Mouse (Mus musculus): ENCODE measurements around the gene Syt14.
A peak's percentile ranks its signal among the peaks of the same experiment; 100 is the strongest.

Syt14 gene

GRCm38 (mm10) chr1:192986481-192986880, 49.1 kb downstream of the Syt14 start:
- no peak for DNase-seq

- DNase-seq = no peak
These were observed 51.2 kb downstream of the Syt14 start for GRCm38 (mm10) chr1:192984333-192984732.

GRCm38 (mm10) chr1:192981658-192982057, 53.9 kb downstream of the Syt14 start:
- DNase-seq = no peak

GRCm38 (mm10) chr1:192981120-192981519, 54.5 kb downstream of the Syt14 start:
- no peak for DNase-seq

GRCm38 (mm10) chr1:192962323-192962722, 73.3 kb downstream of the Syt14 start:
- DNase-seq = no peak

- DNase-seq = no peak
These were observed 87.8 kb downstream of the Syt14 start for GRCm38 (mm10) chr1:192947839-192948173.

- no peak for DNase-seq
These were observed 88.3 kb downstream of the Syt14 start for GRCm38 (mm10) chr1:192947170-192947838.

- no peak for DNase-seq
These were observed 96.5 kb downstream of the Syt14 start for GRCm38 (mm10) chr1:192939033-192939432.

GRCm38 (mm10) chr1:192937956-192938355, 97.6 kb downstream of the Syt14 start:
- DNase-seq = no peak

- DNase-seq = no peak
These were observed 103.8 kb downstream of the Syt14 start for GRCm38 (mm10) chr1:192931797-192932196.

- DNase-seq = peak in 1 of 2 experiments; percentile 19
These were observed 123.4 kb downstream of the Syt14 start for GRCm38 (mm10) chr1:192912101-192912728.

GRCm38 (mm10) chr1:192901516-192901915, 134.1 kb downstream of the Syt14 start:
- no peak for DNase-seq

GRCm38 (mm10) chr1:192900913-192901312, 134.7 kb downstream of the Syt14 start:
- no peak for DNase-seq

- no peak for DNase-seq
These were observed 136.8 kb downstream of the Syt14 start for GRCm38 (mm10) chr1:192898742-192899141.

GRCm38 (mm10) chr1:192897218-192897617, 138.4 kb downstream of the Syt14 start:
- no peak for DNase-seq

GRCm38 (mm10) chr1:192896076-192896475, 139.5 kb downstream of the Syt14 start:
- no peak for DNase-seq

- no peak for DNase-seq
These were observed 144.9 kb downstream of the Syt14 start for GRCm38 (mm10) chr1:192890716-192891115.

GRCm38 (mm10) chr1:192882617-192883295, 152.8 kb downstream of the Syt14 start:
- no peak for DNase-seq

GRCm38 (mm10) chr1:192880130-192880529, 155.4 kb downstream of the Syt14 start:
- DNase-seq = no peak

GRCm38 (mm10) chr1:192879086-192879580, 156.4 kb downstream of the Syt14 start:
- no peak for DNase-seq

GRCm38 (mm10) chr1:192872841-192873240, 162.7 kb downstream of the Syt14 start:
- no peak for DNase-seq

GRCm38 (mm10) chr1:192869761-192870160, 165.8 kb downstream of the Syt14 start:
- no peak for DNase-seq

- DNase-seq = no peak
These were observed 171.1 kb downstream of the Syt14 start for GRCm38 (mm10) chr1:192864440-192864839.

Data from spleen, adult 18-20 months (tissue).